Mouse (Mus musculus) liver, embryonic 11.5 days (tissue): ENCODE measurements around the gene Dhx58. TPM values are rescaled to one million over a fixed set of nuclear protein-coding genes. Genes with fewer than 3 reads are reported as not detected.

ENCODE experiments used
- ATAC-seq: fragments of 200-750 bp; cut with Nextera tagmentation; replicated peaks from 2 replicates; pipeline ENCODE4 v1.8.0; 2017; ENCODE audit warnings: moderate number of reproducible peaks, mild to moderate bottlenecking, moderate TSS enrichment, moderate library complexity; ENCODE audit not compliant: low FRiP score
- DNase-seq: peaks from one replicate; pipeline ENCODE4 v3.0.0-alpha.2; 2017; ENCODE audit warnings: low spot score
- H3K27ac ChIP-seq: fragments of 300-500 bp; sonication (generic); 2 replicates; pipeline ENCODE4 v1.5.1; 2014; ENCODE audit warnings: mild to moderate bottlenecking, low read depth, low read length, control low read depth
- H3K27me3 ChIP-seq: fragments of 300-500 bp; sonication (generic); replicated peaks from 2 replicates; pipeline ENCODE4 v1.6.1; 2014; ENCODE audit warnings: low read length, mixed read lengths; ENCODE audit not compliant: control insufficient read depth, insufficient read depth
- H3K36me3 ChIP-seq: fragments of 300-500 bp; sonication (generic); 2 replicates; pipeline ENCODE4 v1.6.1; 2014; ENCODE audit warnings: mild to moderate bottlenecking, low read length, moderate library complexity, mixed read lengths; ENCODE audit not compliant: control insufficient read depth, insufficient read depth
- H3K4me1 ChIP-seq: fragments of 300-500 bp; sonication (generic); replicated peaks from 2 replicates; pipeline ENCODE4 v1.6.1; 2014; ENCODE audit warnings: low read length, mixed read lengths; ENCODE audit not compliant: control insufficient read depth, insufficient read depth
- H3K4me2 ChIP-seq: fragments of 300-500 bp; sonication (generic); 2 replicates; pipeline ENCODE4 v1.6.1; 2014; ENCODE audit warnings: mild to moderate bottlenecking, control low read depth, moderate library complexity
- H3K4me3 ChIP-seq: fragments of 300-500 bp; sonication (generic); 2 replicates; pipeline ENCODE4 v1.5.1; 2014; ENCODE audit warnings: low read depth, low read length, control low read depth
- H3K9ac ChIP-seq: fragments of 300-500 bp; sonication (generic); 2 replicates; pipeline ENCODE4 v1.6.1; 2014; ENCODE audit warnings: low read depth, low read length, control low read depth
- H3K9me3 ChIP-seq: fragments of 300-500 bp; sonication (generic); 2 replicates; pipeline ENCODE4 v1.6.1; 2016; ENCODE audit warnings: low read length, inconsistent platforms, mixed read lengths; ENCODE audit not compliant: control insufficient read depth
- WGBS: fragments of 180-500 bp; shearing (Covaris S2); extraction: QIAGEN DNeasy Blood & Tissue Kit; methylation state at CpG from one replicate; pipeline ENCODE4 v1.1.7; 2014; 5-methylcytosine and 5-hydroxymethylcytosine counted together
- polyA plus RNA-seq: library from polyadenylated mRNA; unstranded; fragments of >200 nt; fragmentation: Nextera tagmentation; extraction: Ambion mirVana; gene quantifications from 2 replicates; pipeline ENCODE4 v1.2.1, GENCODE M21; 2014

Gene Dhx58
- polyA plus RNA-seq, 1 experiment from 2014 or later = 3.7 TPM

GRCm38 (mm10) chr11:100719312-100719711 lies 15.2 kb upstream of the Dhx58 start:
- peaks cover 47% of the 10 kb centered on the region for H3K4me1 ChIP-seq
- no peak overlapping the region for H3K4me3 ChIP-seq
- H3K36me3 ChIP-seq = peaks cover 33% of the 10 kb centered on the region
- no peaks in the 10 kb centered on the region for H3K9me3 ChIP-seq
- ATAC-seq (no peak), DNase-seq (no peak)
- WGBS = 76% methylated on average over 3 of the region's 3 CpGs
- H3K27me3 ChIP-seq = no peaks in the 10 kb centered on the region
- H3K27ac ChIP-seq = no peak overlapping the region; the same call in 1 of the 2 replicates
- no peak overlapping the region for H3K9ac ChIP-seq
- no peak overlapping the region for H3K4me2 ChIP-seq

GRCm38 (mm10) chr11:100718866-100719265 lies 14.8 kb upstream of the Dhx58 start:
- DNase-seq (no peak), ATAC-seq (no peak)
- H3K27ac ChIP-seq = no peak overlapping the region
- no peaks in the 10 kb centered on the region for H3K27me3 ChIP-seq
- no peak overlapping the region for H3K4me2 ChIP-seq
- WGBS = 85% methylated on average over 4 of the region's 4 CpGs
- H3K9ac ChIP-seq = no peak overlapping the region
- no peaks in the 10 kb centered on the region for H3K9me3 ChIP-seq
- H3K36me3 ChIP-seq = peaks cover 33% of the 10 kb centered on the region
- H3K4me3 ChIP-seq = no peak overlapping the region
- peaks cover 49% of the 10 kb centered on the region for H3K4me1 ChIP-seq

DNA sequence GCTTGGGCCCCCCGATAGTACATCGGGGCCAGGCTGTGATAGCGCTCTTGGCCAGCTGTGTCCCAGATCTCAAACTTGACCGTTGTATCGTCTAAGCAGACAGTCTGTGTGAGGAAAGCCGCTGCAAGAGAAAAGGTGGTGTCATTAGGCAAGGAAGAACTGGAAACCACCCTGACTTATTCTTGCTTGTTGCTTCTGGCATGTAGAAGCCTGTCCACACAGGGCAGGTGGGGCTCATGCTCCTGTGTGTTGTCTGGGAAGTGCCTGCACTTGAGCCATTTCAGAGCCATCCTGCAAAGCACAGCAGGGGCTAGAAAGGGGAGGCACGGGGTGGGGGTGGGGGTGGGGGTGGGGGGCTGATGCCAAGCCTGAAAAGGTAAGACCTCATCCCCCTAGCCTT lies 14.4 kb upstream of the Dhx58 start:
- Histone ChIP-seq H3K27me3 (no peaks in the 10 kb centered on the region), H3K9me3 (no peaks in the 10 kb centered on the region), H3K4me3 (no peak overlapping the region), H3K36me3 (peaks cover 33% of the 10 kb centered on the region), H3K4me1 (peaks cover 51% of the 10 kb centered on the region), H3K9ac (no peak overlapping the region), H3K27ac (no peak overlapping the region), H3K4me2 (no peak overlapping the region)
- DNase-seq (no peak), ATAC-seq (no peak)
- WGBS = 88% methylated on average over 7 of the region's 7 CpGs

- ATAC-seq = no peak
- H3K27me3 ChIP-seq = no peaks in the 10 kb centered on the region
- H3K36me3 ChIP-seq = peaks cover 33% of the 10 kb centered on the region
- no peak overlapping the region for H3K4me3 ChIP-seq
- H3K4me1 ChIP-seq = peaks cover 44% of the 10 kb centered on the region
- no peaks in the 10 kb centered on the region for H3K9me3 ChIP-seq
- no peak overlapping the region for H3K9ac ChIP-seq
- H3K4me2 ChIP-seq = no peak overlapping the region
- no peak for DNase-seq
- 86% methylated on average over 3 of the region's 3 CpGs for WGBS
- no peak overlapping the region for H3K27ac ChIP-seq
Measured at GRCm38 (mm10) chr11:100716649-100717048, 12.6 kb upstream of the Dhx58 start.

DNA sequence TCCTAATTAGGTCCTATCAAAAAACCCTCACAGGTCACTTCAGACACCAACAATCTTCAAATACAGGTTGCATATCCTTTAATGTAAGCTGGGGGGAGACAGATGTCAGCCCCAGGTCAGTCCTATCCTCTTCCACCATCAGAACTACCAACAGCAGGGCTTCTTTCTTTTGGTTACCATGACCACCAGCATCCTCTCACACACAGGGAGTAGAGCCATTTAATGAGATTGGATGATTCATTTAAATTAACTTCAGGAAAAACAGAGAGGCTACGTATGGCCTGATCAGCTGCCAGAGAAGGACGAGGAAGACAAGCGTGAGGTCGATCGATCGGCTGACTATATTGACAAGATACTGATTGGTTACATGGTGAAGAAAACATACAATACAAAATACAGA lies 10.9 kb upstream of the Dhx58 start:
- Histone ChIP-seq H3K9ac (no peak overlapping the region), H3K27me3 (no peaks in the 10 kb centered on the region), H3K36me3 (peaks cover 39% of the 10 kb centered on the region), H3K27ac (0 out of 2 replicates have a peak overlapping the region, but pooled peaks have one; percentile 88), H3K9me3 (no peaks in the 10 kb centered on the region), H3K4me1 (peaks cover 36% of the 10 kb centered on the region), H3K4me3 (no peak overlapping the region), H3K4me2 (no peak overlapping the region)
- 90% methylated on average over 6 of the region's 6 CpGs for WGBS
- ATAC-seq (no peak), DNase-seq (no peak)

GRCm38 (mm10) chr11:100714534-100714915 lies 10.5 kb upstream of the Dhx58 start:
- Histone ChIP-seq H3K36me3 (peaks cover 34% of the 10 kb centered on the region), H3K9ac (peak overlapping the region; percentile 68), H3K27me3 (no peaks in the 10 kb centered on the region), H3K4me1 (peaks cover 34% of the 10 kb centered on the region), H3K27ac (peak overlapping the region; percentile 88), H3K4me3 (peak overlapping the region; percentile 48), H3K4me2 (peak overlapping the region; percentile 95), H3K9me3 (no peaks in the 10 kb centered on the region)
- WGBS = 42% methylated on average over 6 of the region's 6 CpGs
- ATAC-seq = peak; percentile 38
- peak; percentile 70 for DNase-seq

DNA sequence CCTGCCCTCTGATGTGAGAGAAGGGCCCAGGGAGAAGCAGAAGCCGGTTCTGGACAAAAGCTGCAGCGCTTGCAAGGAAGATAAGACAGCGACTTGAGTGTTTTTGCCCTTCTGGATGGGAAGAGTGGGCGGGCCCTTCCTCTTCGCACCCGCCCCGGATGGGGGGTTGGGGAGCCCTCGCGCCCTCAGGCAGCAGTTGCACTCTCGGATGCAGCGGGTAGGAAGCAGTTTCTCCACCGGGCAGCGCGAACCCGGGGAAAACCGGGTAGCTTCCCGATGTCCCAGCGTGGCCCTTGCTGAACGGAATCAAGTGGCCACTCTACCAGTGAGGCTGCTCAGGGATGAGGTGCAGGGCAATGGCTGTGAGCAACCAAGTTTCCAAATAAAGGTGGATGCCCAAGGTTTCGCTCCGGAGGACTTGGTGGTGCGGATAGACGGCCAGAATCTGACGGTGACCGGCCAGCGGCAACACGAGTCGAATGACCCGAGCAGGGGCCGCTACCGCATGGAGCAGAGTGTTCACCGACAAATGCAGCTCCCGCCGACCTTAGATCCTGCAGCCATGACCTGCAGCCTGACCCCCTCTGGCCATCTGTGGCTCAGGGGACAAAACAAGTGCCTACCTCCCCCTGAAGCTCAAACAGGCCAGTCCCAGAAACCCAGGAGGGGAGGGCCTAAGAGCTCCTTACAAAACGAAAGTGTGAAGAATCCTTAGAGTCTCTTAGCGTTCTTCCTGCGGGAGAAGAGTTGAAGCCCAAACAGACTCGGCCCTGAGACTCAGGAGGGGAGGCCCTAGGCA lies 9.9 kb upstream of the Dhx58 start, which contains the start of gene Hspb9:
Hspb9 (plus strand) TSS at position 116 of the 799 bp plus-strand sequence.
- peaks cover 33% of the 10 kb centered on the region for H3K4me1 ChIP-seq
- peak within 1 kb of the TSS; percentile 48 for H3K4me3 ChIP-seq
- H3K9ac ChIP-seq = peak within 1 kb of the TSS; percentile 98
- ATAC-seq = peak; percentile 73
- peak within 1 kb of the TSS; percentile 95 for H3K4me2 ChIP-seq
- H3K9me3 ChIP-seq = no peaks in the 10 kb centered on the region
- 3% methylated on average over 38 of the region's 38 CpGs for WGBS
- peak within 1 kb of the TSS; percentile 88 for H3K27ac ChIP-seq
- no peaks in the 10 kb centered on the region for H3K27me3 ChIP-seq
- peaks cover 36% of the 10 kb centered on the region for H3K36me3 ChIP-seq
- DNase-seq = peak; percentile 86

GRCm38 (mm10) chr11:100713174-100713573 lies 9.1 kb upstream of the Dhx58 start:
- Histone ChIP-seq H3K4me3 (peak overlapping the region; percentile 48; the same call in 1 of the 2 replicates), H3K9ac (peak overlapping the region; percentile 68; the same call in 1 of the 2 replicates), H3K9me3 (no peaks in the 10 kb centered on the region), H3K27ac (peak overlapping the region; percentile 88), H3K4me1 (peaks cover 33% of the 10 kb centered on the region), H3K27me3 (no peaks in the 10 kb centered on the region), H3K4me2 (peak overlapping the region; percentile 95), H3K36me3 (peaks cover 35% of the 10 kb centered on the region)
- DNase-seq (no peak), ATAC-seq (no peak)
- 59% methylated on average over 4 of the region's 4 CpGs for WGBS
